Mouse (Mus musculus): ENCODE data around the gene Ppil3.
A peak's percentile ranks its signal among the peaks of the same experiment; 100 is the strongest.

Gene Ppil3

DNA sequence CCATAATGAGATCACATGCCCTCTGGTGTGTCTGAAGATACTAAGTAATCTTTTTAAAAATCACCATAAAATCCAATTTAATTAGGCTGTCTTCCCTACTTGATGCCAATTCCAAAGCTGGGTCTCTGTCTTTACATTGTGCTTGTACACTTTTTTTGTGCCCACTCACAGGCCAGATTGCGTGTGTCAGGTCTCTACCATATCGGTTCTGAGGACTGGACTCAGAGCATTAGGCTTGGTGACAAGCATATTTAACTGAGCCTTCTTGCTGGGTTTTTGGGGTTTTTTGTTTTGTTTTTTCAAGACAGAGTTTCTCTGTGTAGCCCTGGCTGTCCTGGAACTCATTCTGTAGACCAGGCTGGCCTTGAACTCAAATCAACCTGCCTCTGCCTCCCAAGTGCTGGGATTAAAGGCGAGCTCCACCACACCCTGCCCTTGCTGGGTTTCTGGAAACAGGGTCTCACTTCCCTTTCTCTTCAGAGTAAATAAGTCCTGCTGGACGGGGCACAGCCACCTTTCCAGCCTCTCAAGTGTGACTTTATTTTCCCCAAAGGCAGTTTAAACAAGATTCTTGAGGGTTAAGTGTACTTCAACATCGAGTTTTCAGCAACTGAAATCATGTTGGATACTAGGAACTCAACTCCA, 35.6 kb downstream of the Ppil3 start:
- no peak for DNase-seq (ENCODE audit: low read depth, low spot score)

DNA sequence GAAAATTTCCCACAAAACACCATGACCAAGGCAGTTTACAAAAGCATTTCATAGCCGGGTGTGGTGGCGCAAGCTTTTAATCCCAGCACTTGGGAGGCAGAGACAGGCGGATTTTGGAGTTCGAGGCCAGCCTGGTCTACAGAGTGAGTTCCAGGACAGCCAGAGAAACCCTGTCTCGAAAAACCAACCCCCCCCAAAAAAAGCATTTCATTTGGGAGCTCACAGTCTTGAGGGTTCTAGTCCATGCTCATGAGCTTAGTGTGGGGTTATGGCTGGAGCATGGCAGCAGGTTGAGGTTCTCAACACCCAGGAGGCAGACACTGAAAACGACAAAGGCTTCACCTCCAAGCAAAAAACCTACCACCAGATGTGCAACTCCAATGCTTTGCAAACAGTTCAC, 37.1 kb downstream of the Ppil3 start:
- no peak for DNase-seq (ENCODE audit: low read depth, low spot score)

GRCm38 (mm10) chr1:58407321-58407720, 38.0 kb downstream of the Ppil3 start:
- no peak for DNase-seq (ENCODE audit: low read depth, low spot score)

- no peak for DNase-seq (ENCODE audit: low read depth, low spot score)
These were observed 41.5 kb downstream of the Ppil3 start for GRCm38 (mm10) chr1:58403745-58404144.

GRCm38 (mm10) chr1:58401396-58401795, 43.9 kb downstream of the Ppil3 start:
- DNase-seq (ENCODE audit: low read depth, low spot score) = no peak

DNA sequence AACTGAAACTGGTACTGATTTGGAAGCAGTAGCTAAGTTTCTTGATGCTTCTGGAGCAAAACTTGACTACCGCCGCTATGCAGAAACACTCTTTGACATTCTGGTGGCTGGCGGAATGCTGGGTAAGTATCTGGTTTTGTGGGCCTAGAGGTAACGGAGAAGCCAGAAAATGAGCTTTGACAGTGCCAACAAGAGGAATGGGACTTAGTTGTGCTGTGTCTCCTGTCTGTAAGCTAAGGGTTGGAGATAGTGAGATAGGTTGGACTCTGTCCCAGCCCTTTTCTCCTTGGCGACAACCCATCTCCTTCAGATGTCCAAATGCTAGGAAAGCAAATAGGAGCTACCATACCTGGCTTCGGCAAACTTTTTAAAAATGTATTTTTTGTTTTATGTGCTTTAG, 47.6 kb downstream of the Ppil3 start:
- DNase-seq (ENCODE audit: low read depth, low spot score) = no peak

DNA sequence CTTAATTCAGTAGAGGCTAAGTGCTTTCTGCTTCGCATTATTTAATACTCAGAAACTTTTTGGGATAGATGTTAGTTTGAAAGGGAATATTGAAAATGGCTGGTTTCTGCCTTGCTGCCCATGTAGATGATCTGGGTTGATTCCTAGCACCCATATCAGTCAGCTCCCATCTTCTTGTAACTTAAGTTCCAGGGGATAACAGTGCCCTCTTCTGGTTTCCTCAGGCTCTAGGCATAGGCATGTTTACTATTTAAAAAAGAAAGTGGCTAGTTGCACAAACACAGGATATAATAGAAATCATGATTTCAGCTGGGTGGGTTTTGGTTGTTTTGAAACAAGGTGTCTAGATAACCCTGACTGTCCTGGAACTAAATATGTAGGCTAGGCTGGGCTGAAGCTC, 49.1 kb downstream of the Ppil3 start:
- no peak for DNase-seq (ENCODE audit: low read depth, low spot score)

GRCm38 (mm10) chr1:58395341-58395740, 49.9 kb downstream of the Ppil3 start:
- no peak for DNase-seq (ENCODE audit: low read depth, low spot score)

- no peak for DNase-seq (ENCODE audit: low read depth, low spot score)
These were observed 51.7 kb downstream of the Ppil3 start for GRCm38 (mm10) chr1:58393284-58394195.

- peak; percentile 81 for DNase-seq (ENCODE audit: low read depth, low spot score)
These were observed 52.5 kb downstream of the Ppil3 start, which contains the start of gene Bzw1 for GRCm38 (mm10) chr1:58392652-58393283. Gene Bzw1, plus strand, starts transcription at chr1:58392898.

DNA sequence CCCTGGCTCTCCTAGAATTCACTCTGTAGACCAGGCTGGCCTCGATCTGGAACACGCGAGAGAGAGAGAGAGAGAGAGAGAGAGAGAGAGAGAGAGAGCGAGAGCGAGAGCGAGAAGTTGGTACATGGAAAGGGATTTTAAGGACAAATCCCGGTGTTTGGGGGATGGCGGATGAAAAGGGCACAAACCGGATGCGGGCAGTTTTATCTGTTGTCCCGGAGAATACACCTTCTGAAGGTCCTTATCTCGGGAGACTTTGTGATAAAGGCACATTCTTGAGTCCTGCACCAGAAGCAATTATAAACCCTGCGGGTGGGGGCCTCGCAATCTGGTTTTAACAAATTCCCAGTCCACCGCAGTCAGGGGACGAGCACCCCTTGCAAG, 53.0 kb downstream of the Ppil3 start:
- DNase-seq (ENCODE audit: low read depth, low spot score) = no peak

- no peak for DNase-seq (ENCODE audit: low read depth, low spot score)
These were observed 53.6 kb downstream of the Ppil3 start for GRCm38 (mm10) chr1:58391421-58392267.

- DNase-seq (ENCODE audit: low read depth, low spot score) = no peak
These were observed 62.6 kb downstream of the Ppil3 start for GRCm38 (mm10) chr1:58382586-58383281.
